Mouse (Mus musculus): ENCODE results near the gene Cd83. TPM values are rescaled to one million over a fixed set of nuclear protein-coding genes. Genes with fewer than 3 reads are reported as not detected.

The Cd83 gene
- total and polyA plus RNA-seq, 2 experiments from 2014 or later = 36.0 to 36.6 TPM

DNA sequence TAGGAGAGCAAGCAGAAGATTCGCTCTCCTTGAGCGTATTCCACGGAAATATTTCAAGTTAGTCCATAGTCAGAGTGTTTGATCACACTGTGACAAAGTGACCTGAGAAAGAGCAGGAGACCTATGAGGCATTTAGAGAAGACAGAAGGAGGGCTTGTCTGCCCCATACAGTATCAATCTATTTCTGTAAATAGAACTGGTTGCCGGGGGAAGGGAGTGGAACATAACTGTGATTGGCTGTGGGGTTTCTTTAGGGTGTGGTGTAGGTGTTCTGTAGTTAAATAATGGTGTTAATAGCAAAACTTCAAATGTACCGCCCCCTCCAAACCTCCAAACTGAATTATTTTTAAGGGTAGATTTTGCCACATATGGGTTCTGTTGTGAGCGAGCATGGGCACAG is 33.6 kb upstream of the Cd83 start:
- ATAC-seq (ENCODE audit: low FRiP score) (no peak), DNase-seq (ENCODE audit: low spot score) (no peak)
- Histone ChIP-seq H3K4me1 (ENCODE audit: insufficient read depth, low read length) (no peaks in the 10 kb centered on the region), H3K9me3 (ENCODE audit: low read length) (no peaks in the 10 kb centered on the region), H3K36me3 (ENCODE audit: insufficient read depth, low read length) (no peaks in the 10 kb centered on the region), H3K4me3 (ENCODE audit: low read depth, low read length) (no peak overlapping the region), H3K4me2 (ENCODE audit: low read depth, low read length, poor library complexity, severe bottlenecking) (no peak overlapping the region), H3K27me3 (ENCODE audit: insufficient read depth, low read length) (no peaks in the 10 kb centered on the region), H3K9ac (replicated peaks; ENCODE audit: low read length, poor library complexity, severe bottlenecking) (no peak overlapping the region), H3K27ac (ENCODE audit: low read depth, low read length) (no peak overlapping the region)
- WGBS = 94% methylated on average over 6 of the region's 6 CpGs
- no peak for TF ChIP-seq CTCF (IDR thresholded peaks at IDR 0.05)

GRCm38 (mm10) chr13:43752407-43752806 is 32.2 kb upstream of the Cd83 start:
- Histone ChIP-seq H3K27ac (ENCODE audit: low read depth, low read length) (no peak overlapping the region), H3K4me3 (ENCODE audit: low read depth, low read length) (no peak overlapping the region), H3K36me3 (ENCODE audit: insufficient read depth, low read length) (no peaks in the 10 kb centered on the region), H3K9ac (replicated peaks; ENCODE audit: low read length, poor library complexity, severe bottlenecking) (no peak overlapping the region), H3K4me1 (ENCODE audit: insufficient read depth, low read length) (no peaks in the 10 kb centered on the region), H3K9me3 (ENCODE audit: low read length) (no peaks in the 10 kb centered on the region), H3K27me3 (ENCODE audit: insufficient read depth, low read length) (no peaks in the 10 kb centered on the region), H3K4me2 (ENCODE audit: low read depth, low read length, poor library complexity, severe bottlenecking) (no peak overlapping the region)
- DNase-seq (ENCODE audit: low spot score) (no peak), ATAC-seq (ENCODE audit: low FRiP score) (no peak)
- TF ChIP-seq CTCF (IDR thresholded peaks at IDR 0.05) = no peak
- WGBS = 87% methylated on average over 7 of the region's 7 CpGs

DNA sequence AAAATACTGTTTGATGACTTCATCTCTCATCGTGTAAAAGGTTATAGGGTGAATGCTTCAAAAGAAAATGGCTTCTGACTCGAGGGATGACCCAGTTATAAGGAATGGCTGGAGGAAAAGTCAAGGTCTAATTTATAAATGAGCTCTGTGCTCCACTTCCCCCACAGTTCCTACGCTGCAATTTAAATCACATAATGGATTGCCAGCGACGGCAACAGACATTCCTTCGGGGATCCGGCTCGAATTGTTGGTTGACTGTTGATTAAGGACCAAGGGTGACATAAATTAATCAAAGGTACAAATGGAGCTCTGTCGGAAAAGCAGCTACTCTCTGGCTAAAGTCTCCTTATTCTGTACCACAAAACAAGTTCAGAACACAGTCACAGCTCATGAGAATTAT is 30.9 kb upstream of the Cd83 start:
- TF ChIP-seq CTCF (IDR thresholded peaks at IDR 0.05) = no peak
- no peak for DNase-seq (ENCODE audit: low spot score)
- H3K9ac ChIP-seq (replicated peaks; ENCODE audit: low read length, poor library complexity, severe bottlenecking) = no peak overlapping the region
- no peak overlapping the region for H3K4me3 ChIP-seq (ENCODE audit: low read depth, low read length)
- 48% methylated on average over 9 of the region's 9 CpGs for WGBS
- no peak overlapping the region for H3K27ac ChIP-seq (ENCODE audit: low read depth, low read length)
- no peaks in the 10 kb centered on the region for H3K36me3 ChIP-seq (ENCODE audit: insufficient read depth, low read length)
- H3K4me2 ChIP-seq (ENCODE audit: low read depth, low read length, poor library complexity, severe bottlenecking) = no peak overlapping the region
- H3K4me1 ChIP-seq (ENCODE audit: insufficient read depth, low read length) = no peaks in the 10 kb centered on the region
- H3K9me3 ChIP-seq (ENCODE audit: low read length) = no peaks in the 10 kb centered on the region
- no peak for ATAC-seq (ENCODE audit: low FRiP score)
- no peaks in the 10 kb centered on the region for H3K27me3 ChIP-seq (ENCODE audit: insufficient read depth, low read length)

GRCm38 (mm10) chr13:43754455-43755128 is 30.0 kb upstream of the Cd83 start:
- H3K4me2 ChIP-seq (ENCODE audit: low read depth, low read length, poor library complexity, severe bottlenecking) = no peak overlapping the region
- no peaks in the 10 kb centered on the region for H3K36me3 ChIP-seq (ENCODE audit: insufficient read depth, low read length)
- TF ChIP-seq CTCF (IDR thresholded peaks at IDR 0.05) = no peak
- no peak overlapping the region for H3K9ac ChIP-seq (replicated peaks; ENCODE audit: low read length, poor library complexity, severe bottlenecking)
- H3K4me3 ChIP-seq (ENCODE audit: low read depth, low read length) = no peak overlapping the region
- DNase-seq (ENCODE audit: low spot score) = no peak
- H3K9me3 ChIP-seq (ENCODE audit: low read length) = no peaks in the 10 kb centered on the region
- no peak overlapping the region for H3K27ac ChIP-seq (ENCODE audit: low read depth, low read length)
- no peak for ATAC-seq (ENCODE audit: low FRiP score)
- WGBS = 96% methylated on average over 3 of the region's 3 CpGs
- H3K27me3 ChIP-seq (ENCODE audit: insufficient read depth, low read length) = no peaks in the 10 kb centered on the region
- H3K4me1 ChIP-seq (ENCODE audit: insufficient read depth, low read length) = no peaks in the 10 kb centered on the region

GRCm38 (mm10) chr13:43755573-43755972 is 29.0 kb upstream of the Cd83 start:
- ATAC-seq (ENCODE audit: low FRiP score) (no peak), DNase-seq (ENCODE audit: low spot score) (no peak)
- Histone ChIP-seq H3K4me1 (ENCODE audit: insufficient read depth, low read length) (no peaks in the 10 kb centered on the region), H3K4me3 (ENCODE audit: low read depth, low read length) (no peak overlapping the region), H3K27ac (ENCODE audit: low read depth, low read length) (no peak overlapping the region), H3K9ac (replicated peaks; ENCODE audit: low read length, poor library complexity, severe bottlenecking) (no peak overlapping the region), H3K27me3 (ENCODE audit: insufficient read depth, low read length) (no peaks in the 10 kb centered on the region), H3K36me3 (ENCODE audit: insufficient read depth, low read length) (no peaks in the 10 kb centered on the region), H3K4me2 (ENCODE audit: low read depth, low read length, poor library complexity, severe bottlenecking) (no peak overlapping the region), H3K9me3 (ENCODE audit: low read length) (no peaks in the 10 kb centered on the region)
- TF ChIP-seq CTCF (IDR thresholded peaks at IDR 0.05) = no peak
- WGBS = 82% methylated on average over 7 of the region's 7 CpGs

DNA sequence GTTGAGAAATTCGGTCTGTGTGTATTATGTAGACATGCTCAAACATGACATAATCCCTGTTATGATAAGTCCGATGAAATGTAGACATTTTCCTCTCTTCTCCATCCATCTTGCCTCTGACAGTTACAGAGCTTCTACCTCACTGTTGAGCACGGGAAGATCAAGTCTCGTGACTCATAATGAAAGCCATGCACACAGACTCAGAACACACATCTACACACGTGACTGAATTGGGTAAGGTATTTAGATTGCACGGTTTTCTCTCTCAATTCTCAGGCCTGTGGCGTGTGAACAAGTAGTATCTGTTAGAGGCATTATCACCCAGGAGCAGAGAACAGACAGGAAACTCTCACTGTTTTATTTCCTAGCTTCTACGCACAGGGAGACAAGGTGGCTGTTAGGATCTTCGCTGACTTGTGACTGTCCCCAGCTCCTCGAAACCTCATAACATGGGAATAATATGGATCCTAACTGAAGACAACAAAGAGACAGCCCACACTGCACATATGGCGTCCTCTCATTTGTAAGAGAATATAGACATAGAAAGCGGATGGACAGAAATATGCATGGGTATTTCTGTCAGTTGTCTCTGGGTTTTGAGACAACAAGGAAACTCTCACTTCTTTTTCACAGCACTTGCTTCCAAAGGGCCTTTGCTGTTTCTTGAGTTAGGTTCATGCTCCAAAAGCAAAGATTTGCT is 23.3 kb upstream of the Cd83 start:
- TF ChIP-seq CTCF (IDR thresholded peaks at IDR 0.05) = no peak
- H3K36me3 ChIP-seq (ENCODE audit: insufficient read depth, low read length) = no peaks in the 10 kb centered on the region
- H3K27me3 ChIP-seq (ENCODE audit: insufficient read depth, low read length) = no peaks in the 10 kb centered on the region
- no peak overlapping the region for H3K4me3 ChIP-seq (ENCODE audit: low read depth, low read length)
- no peaks in the 10 kb centered on the region for H3K9me3 ChIP-seq (ENCODE audit: low read length)
- ATAC-seq (ENCODE audit: low FRiP score) (no peak), DNase-seq (ENCODE audit: low spot score) (no peak)
- 92% methylated on average over 12 of the region's 12 CpGs for WGBS
- H3K4me2 ChIP-seq (ENCODE audit: low read depth, low read length, poor library complexity, severe bottlenecking) = no peak overlapping the region
- no peak overlapping the region for H3K27ac ChIP-seq (ENCODE audit: low read depth, low read length)
- no peak overlapping the region for H3K9ac ChIP-seq (replicated peaks; ENCODE audit: low read length, poor library complexity, severe bottlenecking)
- no peaks in the 10 kb centered on the region for H3K4me1 ChIP-seq (ENCODE audit: insufficient read depth, low read length)
